Comparison of ENCODE assay signal across 10 mouse cellular contexts in genomic region chr1:23270910-23271822, GRCm38 (mm10).
DNase-seq lines count a peak whose midpoint lies in the region; ATAC-seq lines count a peak whose summit lies in the region.
"Had no signal": no experiment of that assay in that cellular context is flagged by ENCODE, and none has a peak within 500 bp of the region (broad histone marks: within the 10 kb centered on the region; RNA-seq: fewer than 3 reads in every experiment).

No protein-coding gene starts in this region.

- H3K27me3 ChIP-seq in lung, embryonic 16.5 days (ENCODE audit: control insufficient read depth, insufficient read depth, low read depth, low read length): no peaks in the 10 kb centered on the region
- H3K27me3 ChIP-seq: forebrain, embryonic 13.5 days had no signal

- H3K4me3 ChIP-seq in lung, embryonic 16.5 days (ENCODE audit: low read length): peak overlapping the region; percentile 27; the same call in 1 of the 2 replicates
- H3K4me3 ChIP-seq: forebrain, embryonic 13.5 days had no signal

- peak overlapping the region; percentile 50 for H3K4me2 ChIP-seq in lung, embryonic 16.5 days (ENCODE audit: low read depth, low read length)
- H3K4me2 ChIP-seq: forebrain, embryonic 13.5 days had no signal

- H3K4me1 ChIP-seq in lung, embryonic 16.5 days (replicated peaks; ENCODE audit: control insufficient read depth, insufficient read depth, low read length): peaks cover 15% of the 10 kb centered on the region

- H3K27ac ChIP-seq in lung, embryonic 16.5 days (ENCODE audit: low read length): peak overlapping the region; percentile 95
- H3K27ac ChIP-seq: forebrain, embryonic 13.5 days had no signal

- peak; percentile 84 for ATAC-seq in lung, embryonic 16.5 days (ENCODE audit: low read depth)
- ATAC-seq: forebrain, embryonic 13.5 days had no signal

- H3K9me3 ChIP-seq in lung, embryonic 16.5 days (ENCODE audit: control insufficient read depth, low read length): no peaks in the 10 kb centered on the region
- H3K9me3 ChIP-seq: forebrain, embryonic 13.5 days had no signal

- DNase-seq in heart, adult 18-20 months: peak; percentile 33 to 42
- DNase-seq in heart, postnatal 25 days (ENCODE audit: low spot score): no peak
- DNase-seq in adrenal gland, postnatal 36 days: peak; percentile 15 to 45
- peak; percentile 38 to 41 for DNase-seq in heart, postnatal 10 days
- DNase-seq in left cerebral cortex, adult 8-10 months (ENCODE audit: low spot score in 2 of 2): no peak
- DNase-seq in spleen, postnatal 36 days (ENCODE audit: low spot score in 2 of 2): no peak
- no peak for DNase-seq in cerebellum, adult 8-10 months
- DNase-seq: midbrain, embryonic 14.5 days had no signal

- no peaks in the 10 kb centered on the region for H3K36me3 ChIP-seq in lung, embryonic 16.5 days (ENCODE audit: control insufficient read depth, insufficient read depth, low read length)

- 13% methylated on average over 6 of the region's 6 CpGs for WGBS in lung, embryonic 16.5 days

- intact Hi-C loops in heart, postnatal 25 days (cut with DNase I): no loop called here
- intact Hi-C loops in heart, postnatal 10 days (cut with DNase I): no loop called here

- H3K9ac ChIP-seq in lung, embryonic 16.5 days (ENCODE audit: low read length): no peak overlapping the region
- H3K9ac ChIP-seq: forebrain, embryonic 13.5 days had no signal

Comparison
In these comparisons a context has a peak if more than half of its experiments do, and no peak if none do; other contexts are left out.
1. DNase-seq: peak in heart, adult 18-20 months (2 of 2), adrenal gland, postnatal 36 days (2 of 2) and heart, postnatal 10 days (2 of 2); none in heart, postnatal 25 days (single experiment), left cerebral cortex, adult 8-10 months (0 of 2), spleen, postnatal 36 days (0 of 2) and cerebellum, adult 8-10 months (single experiment).